Mouse (Mus musculus) heart, embryonic 16.5 days (tissue): ENCODE data around the gene Zfp385c. TPM values are rescaled to one million over a fixed set of nuclear protein-coding genes. Genes with fewer than 3 reads are reported as not detected.

Experiments
- ATAC-seq: fragments of 200-750 bp; cut with Nextera tagmentation; replicated peaks from 2 replicates; pipeline ENCODE4 v1.8.0; 2017; ENCODE audit warnings: moderate number of reproducible peaks; ENCODE audit not compliant: insufficient read depth, low FRiP score; ENCODE audit errors: extremely low read depth
- H3K27ac ChIP-seq: fragments of 300-500 bp; sonication (generic); 2 replicates; pipeline ENCODE4 v1.5.1; 2014; ENCODE audit warnings: mild to moderate bottlenecking, low read length, control low read depth, moderate library complexity
- H3K27me3 ChIP-seq: fragments of 300-500 bp; sonication (generic); 2 replicates; pipeline ENCODE4 v1.6.1; 2014; ENCODE audit warnings: low read length, mixed read lengths; ENCODE audit not compliant: control insufficient read depth, insufficient read depth
- H3K36me3 ChIP-seq: fragments of 300-500 bp; sonication (generic); 2 replicates; pipeline ENCODE4 v1.6.1; 2014; ENCODE audit not compliant: control insufficient read depth, insufficient read depth
- H3K4me1 ChIP-seq: fragments of 300-500 bp; sonication (generic); 2 replicates; pipeline ENCODE4 v1.6.1; 2014; ENCODE audit warnings: low read length, mixed read lengths; ENCODE audit not compliant: control insufficient read depth, insufficient read depth
- H3K4me2 ChIP-seq: fragments of 300-500 bp; sonication (generic); 2 replicates; pipeline ENCODE4 v1.6.1; 2014; ENCODE audit warnings: low read depth, mild to moderate bottlenecking, control low read depth, low read length
- H3K4me3 ChIP-seq: fragments of 300-500 bp; sonication (generic); 2 replicates; pipeline ENCODE4 v1.5.1; 2014; ENCODE audit warnings: mild to moderate bottlenecking, control low read depth, low read length
- H3K9ac ChIP-seq: fragments of 300-500 bp; sonication (generic); 2 replicates; pipeline ENCODE4 v1.6.1; 2014; ENCODE audit warnings: low read length, control low read depth
- H3K9me3 ChIP-seq: fragments of 300-500 bp; sonication (generic); replicated peaks from 2 replicates; pipeline ENCODE4 v1.6.1; 2016; ENCODE audit warnings: low read length; ENCODE audit not compliant: control insufficient read depth
- WGBS: fragments of 180-500 bp; shearing (Covaris S2); extraction: QIAGEN DNeasy Blood & Tissue Kit; methylation state at CpG from one replicate; pipeline ENCODE4 v1.1.7; 2014; 5-methylcytosine and 5-hydroxymethylcytosine counted together
- polyA plus RNA-seq: library from polyadenylated mRNA; unstranded; fragments of >200 nt; fragmentation: Nextera tagmentation; extraction: Ambion mirVana; gene quantifications from 2 replicates; pipeline ENCODE4 v1.2.1, GENCODE M21; 2015

Gene Zfp385c
- polyA plus RNA-seq, 1 experiment from 2014 or later: 0.26 TPM

- no peaks in the 10 kb centered on the region for H3K27me3 ChIP-seq
- H3K4me2 ChIP-seq: peak overlapping the region; percentile 59
- peak overlapping the region; percentile 66 for H3K27ac ChIP-seq
- no peak for ATAC-seq
- peak overlapping the region; percentile 53 for H3K9ac ChIP-seq
- peaks cover 34% of the 10 kb centered on the region for H3K36me3 ChIP-seq
- no peaks in the 10 kb centered on the region for H3K9me3 ChIP-seq
- H3K4me1 ChIP-seq: peaks cover 22% of the 10 kb centered on the region
- H3K4me3 ChIP-seq: peak overlapping the region; percentile 34; the same call in 1 of the 2 replicates
- 71% methylated on average over 4 of the region's 4 CpGs for WGBS
Measured at GRCm38 (mm10) chr11:100713174-100713573, 20.9 kb upstream of the Zfp385c start.

- Histone ChIP-seq H3K4me1 (peaks cover 22% of the 10 kb centered on the region), H3K27me3 (no peaks in the 10 kb centered on the region), H3K9ac (peak within 1 kb of the TSS; percentile 95), H3K4me2 (peak within 1 kb of the TSS; percentile 78), H3K27ac (peak within 1 kb of the TSS; percentile 66), H3K36me3 (peaks cover 36% of the 10 kb centered on the region), H3K4me3 (peak within 1 kb of the TSS; percentile 90), H3K9me3 (no peaks in the 10 kb centered on the region)
- ATAC-seq: peak; percentile 85
- 2% methylated on average over 48 of the region's 48 CpGs for WGBS
Measured at GRCm38 (mm10) chr11:100711783-100712615, 19.7 kb upstream of the Zfp385c start, which contains the start of gene Kat2a. Gene Kat2a, minus strand, starts transcription at chr11:100712465.

GRCm38 (mm10) chr11:100710977-100711376 is 18.7 kb upstream of the Zfp385c start:
- peaks cover 41% of the 10 kb centered on the region for H3K36me3 ChIP-seq
- no peak for ATAC-seq
- peaks cover 22% of the 10 kb centered on the region for H3K4me1 ChIP-seq
- H3K27me3 ChIP-seq: no peaks in the 10 kb centered on the region
- no peak overlapping the region for H3K27ac ChIP-seq
- WGBS: 76% methylated on average over 4 of the region's 4 CpGs
- no peak overlapping the region for H3K4me3 ChIP-seq
- no peaks in the 10 kb centered on the region for H3K9me3 ChIP-seq
- no peak overlapping the region for H3K4me2 ChIP-seq
- no peak overlapping the region for H3K9ac ChIP-seq

- Histone ChIP-seq H3K4me1 (peaks cover 22% of the 10 kb centered on the region), H3K27ac (no peak overlapping the region), H3K27me3 (no peaks in the 10 kb centered on the region), H3K9me3 (no peaks in the 10 kb centered on the region), H3K9ac (no peak overlapping the region), H3K36me3 (peaks cover 41% of the 10 kb centered on the region), H3K4me2 (no peak overlapping the region), H3K4me3 (no peak overlapping the region)
- ATAC-seq: no peak
- WGBS: 89% methylated on average over 15 of the region's 15 CpGs
Measured at GRCm38 (mm10) chr11:100710528-100710927, 18.3 kb upstream of the Zfp385c start.

- no peaks in the 10 kb centered on the region for H3K27me3 ChIP-seq
- H3K4me1 ChIP-seq: peaks cover 21% of the 10 kb centered on the region
- ATAC-seq: no peak
- no peak overlapping the region for H3K27ac ChIP-seq
- H3K36me3 ChIP-seq: peaks cover 48% of the 10 kb centered on the region
- no peak overlapping the region for H3K4me2 ChIP-seq
- WGBS: 93% methylated on average over 9 of the region's 9 CpGs
- H3K4me3 ChIP-seq: no peak overlapping the region
- no peaks in the 10 kb centered on the region for H3K9me3 ChIP-seq
- H3K9ac ChIP-seq: no peak overlapping the region
Measured at GRCm38 (mm10) chr11:100709201-100709810, 17.1 kb upstream of the Zfp385c start.

GRCm38 (mm10) chr11:100705095-100705747 is 13.0 kb upstream of the Zfp385c start:
- 91% methylated on average over 23 of the region's 23 CpGs for WGBS
- peaks cover 45% of the 10 kb centered on the region for H3K36me3 ChIP-seq
- ATAC-seq: no peak

GRCm38 (mm10) chr11:100703851-100704531 is 11.7 kb upstream of the Zfp385c start, which contains the start of gene Dhx58:
Gene Dhx58, minus strand, starts transcription at chr11:100704271.
- WGBS: 62% methylated on average over 7 of the region's 7 CpGs
- Histone ChIP-seq H3K4me2 (peak within 1 kb of the TSS; percentile 41), H3K36me3 (peaks cover 39% of the 10 kb centered on the region), H3K4me1 (peaks cover 11% of the 10 kb centered on the region), H3K27me3 (no peaks in the 10 kb centered on the region), H3K27ac (no peak within 1 kb of the TSS), H3K4me3 (peak within 1 kb of the TSS; percentile 18; the same call in 1 of the 2 replicates), H3K9me3 (no peaks in the 10 kb centered on the region), H3K9ac (0 out of 2 replicates have a peak within 1 kb of the TSS, but pooled peaks have one; percentile 23)
- ATAC-seq: no peak

More at GRCm38 (mm10) chr11:100705095-100705747, 13.0 kb upstream of the Zfp385c start:
- no peaks in the 10 kb centered on the region for H3K27me3 ChIP-seq
- H3K4me1 ChIP-seq: peaks cover 11% of the 10 kb centered on the region
- no peak overlapping the region for H3K4me2 ChIP-seq
- no peaks in the 10 kb centered on the region for H3K9me3 ChIP-seq
- no peak overlapping the region for H3K4me3 ChIP-seq
- no peak overlapping the region for H3K27ac ChIP-seq
- no peak overlapping the region for H3K9ac ChIP-seq

- no peaks in the 10 kb centered on the region for H3K9me3 ChIP-seq
- WGBS: 53% methylated on average over 11 of the region's 11 CpGs
- no peak overlapping the region for H3K27ac ChIP-seq
- H3K4me2 ChIP-seq: peak overlapping the region; percentile 4; the same call in 1 of the 2 replicates
- H3K4me1 ChIP-seq: peaks cover 11% of the 10 kb centered on the region
- no peak overlapping the region for H3K4me3 ChIP-seq
- ATAC-seq: no peak
- H3K9ac ChIP-seq: no peak overlapping the region
- no peaks in the 10 kb centered on the region for H3K27me3 ChIP-seq
- peaks cover 32% of the 10 kb centered on the region for H3K36me3 ChIP-seq
Measured at GRCm38 (mm10) chr11:100703366-100703765, 11.1 kb upstream of the Zfp385c start.
